Comparison of ENCODE assay signal across 20 mouse cellular contexts in the genomic region with DNA sequence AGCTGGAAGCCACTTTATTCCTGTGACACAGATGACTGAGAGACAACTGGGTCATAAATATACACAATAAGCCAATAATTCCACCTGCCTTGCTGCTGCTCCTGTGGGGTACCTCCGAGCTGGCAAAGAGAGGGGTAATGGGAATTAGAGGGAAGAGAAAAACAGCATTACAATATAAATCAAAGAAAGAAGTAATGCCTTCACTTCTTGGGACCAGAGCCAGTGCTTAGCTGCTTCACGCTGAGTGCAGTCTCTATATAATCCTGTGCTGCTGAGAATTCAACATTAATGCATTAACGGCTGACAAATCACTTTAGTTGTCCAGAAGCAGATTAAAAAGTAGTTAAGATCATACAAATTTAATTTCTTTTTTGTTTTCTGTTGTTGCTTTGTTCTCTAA.
"Had no signal": no experiment of that assay in that cellular context is flagged by ENCODE, and none has a peak within 500 bp of the region (broad histone marks: within the 10 kb centered on the region; RNA-seq: fewer than 3 reads in every experiment).

No protein-coding gene starts in this region.

- H3K27me3 ChIP-seq: intestine, embryonic 15.5 days; kidney, embryonic 15.5 days; limb, embryonic 12.5 days; limb, embryonic 15.5 days; stomach, embryonic 15.5 days had no signal

- H3K4me3 ChIP-seq: intestine, embryonic 15.5 days; kidney, embryonic 15.5 days; layer of hippocampus, adult 2 months; limb, embryonic 12.5 days; limb, embryonic 15.5 days; stomach, embryonic 15.5 days had no signal

- H3K9ac ChIP-seq: intestine, embryonic 15.5 days; kidney, embryonic 15.5 days; limb, embryonic 12.5 days; limb, embryonic 15.5 days; liver, embryonic 14.5 days; liver, postnatal 0 days; lung, embryonic 14.5 days; stomach, embryonic 15.5 days had no signal

- DNase-seq: kidney, adult 11 months; kidney, adult 8-10 months; kidney, postnatal 14 days; layer of hippocampus, adult 9-11 months; liver, postnatal 0 days; lung, embryonic 14.5 days; retina, postnatal 1 day; right cerebral cortex, postnatal 25 days; spleen, adult 18-20 months; thymus, postnatal 25 days had no signal

- H3K9me3 ChIP-seq: intestine, embryonic 15.5 days; kidney, embryonic 15.5 days; limb, embryonic 12.5 days; limb, embryonic 15.5 days; stomach, embryonic 15.5 days had no signal

- H3K4me1 ChIP-seq: intestine, embryonic 15.5 days; kidney, embryonic 15.5 days; limb, embryonic 12.5 days; limb, embryonic 15.5 days; stomach, embryonic 15.5 days had no signal

- ATAC-seq: intestine, embryonic 15.5 days; liver, postnatal 0 days; lung, postnatal 0 days had no signal

- H3K27ac ChIP-seq: intestine, embryonic 15.5 days; kidney, embryonic 15.5 days; layer of hippocampus, adult 2 months; limb, embryonic 12.5 days; limb, embryonic 15.5 days; liver, embryonic 14.5 days; macrophage; stomach, embryonic 15.5 days had no signal

- H3K36me3 ChIP-seq: intestine, embryonic 15.5 days; kidney, embryonic 15.5 days; limb, embryonic 12.5 days; limb, embryonic 15.5 days; stomach, embryonic 15.5 days had no signal

- H3K4me2 ChIP-seq: intestine, embryonic 15.5 days; kidney, embryonic 15.5 days; limb, embryonic 12.5 days; limb, embryonic 15.5 days; liver, embryonic 11.5 days; lung, embryonic 14.5 days; stomach, embryonic 15.5 days had no signal
